Mouse (Mus musculus): ENCODE measurements around the gene Olfr481.

Gene Olfr481

DNA sequence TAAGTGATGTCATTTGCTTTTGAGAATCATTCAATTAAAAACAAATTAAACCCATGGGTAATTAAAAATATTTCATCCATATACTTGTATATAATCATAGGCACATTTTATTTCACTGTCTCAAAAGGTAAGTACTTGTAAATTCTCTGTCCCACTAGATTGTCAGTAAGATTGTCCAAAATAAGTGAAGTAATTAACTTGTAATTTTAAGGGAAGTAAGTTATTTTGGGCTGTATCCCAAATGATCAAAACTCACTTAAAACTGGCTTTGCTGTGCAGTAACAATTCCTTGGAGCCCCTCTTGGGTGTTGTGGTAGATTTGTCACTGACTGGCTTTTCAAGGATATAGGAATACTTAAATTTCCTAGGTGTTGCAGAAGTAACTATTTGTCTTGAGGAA lies at the start of gene Olfr481:
Gene Olfr481, plus strand, starts transcription at position 301 of the 400 bp plus-strand sequence.
- no peak for DNase-seq (ENCODE audit: low spot score)

DNA sequence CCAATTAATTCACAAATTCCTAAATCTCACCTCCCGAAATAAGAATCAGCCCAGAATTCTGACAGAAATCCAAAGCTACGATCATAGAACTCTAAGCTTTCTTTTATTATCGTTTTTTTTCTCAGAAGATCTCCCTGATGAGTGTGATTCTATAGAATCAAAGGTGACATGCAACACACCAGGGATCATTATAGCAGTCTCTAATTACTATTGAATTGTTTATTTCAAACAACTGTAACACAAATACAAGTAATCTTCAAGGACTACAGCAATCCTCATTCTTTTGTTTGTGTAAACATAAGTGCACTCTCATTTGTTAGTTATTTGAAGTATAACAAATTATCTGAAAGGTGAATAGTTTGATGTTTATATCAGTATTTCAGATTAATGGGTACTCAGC lies 45.8 kb upstream of the Olfr481 start, which contains the start of gene Olfr478:
Gene Olfr478, minus strand, starts transcription at position 101 of the 400 bp plus-strand sequence.
- no peak for DNase-seq (ENCODE audit: low spot score)

DNA sequence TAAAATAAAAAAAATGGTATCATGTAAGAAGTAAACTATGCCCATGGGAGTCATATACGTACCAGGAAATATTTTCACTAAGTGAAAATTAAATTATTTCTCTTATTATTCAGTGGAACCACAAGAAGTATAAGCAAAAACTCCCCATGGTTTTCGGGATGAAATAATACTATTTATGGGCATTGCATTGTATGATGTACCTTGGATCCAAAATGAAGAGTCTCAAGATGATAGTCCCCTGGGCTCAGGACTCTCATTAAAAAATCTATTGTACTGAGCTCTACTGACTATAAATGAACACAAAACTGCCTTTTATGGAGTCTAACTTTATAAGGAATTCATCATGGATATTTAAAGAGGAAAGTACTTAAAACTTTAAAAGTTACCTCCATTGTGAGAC lies 29.3 kb upstream of the Olfr481 start, which contains the start of gene Olfr479:
Gene Olfr479, plus strand, starts transcription at position 301 of the 400 bp plus-strand sequence.
- no peak for DNase-seq (ENCODE audit: low spot score)

DNA sequence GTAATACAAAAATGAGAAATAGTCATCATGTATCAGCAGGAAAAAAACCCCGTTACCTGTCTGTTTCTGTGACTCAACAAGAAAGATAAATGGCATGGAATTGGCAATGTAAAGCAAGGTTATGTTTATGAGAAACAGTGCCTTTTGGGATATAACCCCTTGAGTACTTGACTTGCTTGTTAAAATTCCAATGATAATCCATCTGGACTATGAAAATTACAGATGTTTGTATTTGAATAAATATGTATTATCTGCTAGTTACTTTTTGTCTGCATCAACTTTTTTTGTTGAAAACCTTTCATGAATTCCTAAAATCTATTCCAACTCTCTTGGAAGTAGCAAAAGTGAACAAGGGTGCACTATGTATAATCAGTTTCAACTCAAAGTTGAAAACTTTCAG lies 12.4 kb upstream of the Olfr481 start, which contains the start of gene Olfr480:
Gene Olfr480, minus strand, starts transcription at position 101 of the 400 bp plus-strand sequence.
- DNase-seq (ENCODE audit: low spot score), result no peak

DNA sequence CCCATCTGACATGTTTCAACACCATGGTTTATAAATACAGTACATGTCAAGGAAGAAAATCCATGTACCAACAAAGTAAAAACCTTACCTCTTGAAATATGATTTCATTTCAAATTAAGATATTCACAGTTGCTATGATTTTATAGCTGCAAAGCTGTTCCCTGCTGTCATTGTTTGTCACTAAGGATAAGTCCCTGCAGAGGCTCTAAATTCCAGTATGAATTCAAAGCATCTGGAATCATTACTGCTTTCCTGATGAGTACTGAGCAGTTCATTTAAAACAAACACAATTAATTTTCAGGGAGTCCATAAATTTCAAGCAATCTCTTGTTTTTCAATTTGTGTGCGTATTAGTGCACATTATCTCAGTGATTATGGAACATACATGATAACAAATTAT lies 17.8 kb downstream of the Olfr481 start, which contains the start of gene Olfr482:
Gene Olfr482, minus strand, starts transcription at position 101 of the 400 bp plus-strand sequence.
- DNase-seq (ENCODE audit: low spot score), result no peak

DNA sequence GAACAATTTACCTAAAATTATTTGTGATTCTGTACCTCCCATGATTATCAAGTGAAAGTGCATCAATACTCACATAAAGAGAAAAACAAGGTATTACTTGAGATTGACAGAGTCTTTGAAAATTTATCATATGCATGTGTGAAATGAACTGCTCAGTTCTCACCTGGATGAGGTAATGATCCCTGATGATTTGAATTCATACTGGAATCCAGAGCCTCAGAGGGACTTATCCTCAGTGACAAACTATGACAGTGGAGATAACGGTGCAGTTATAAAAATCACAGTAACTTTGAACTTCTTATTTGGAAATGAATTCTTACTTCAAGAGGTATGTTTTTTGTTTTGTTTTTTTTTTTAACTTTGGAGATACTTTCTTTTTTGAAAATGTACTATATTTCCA lies 20.9 kb downstream of the Olfr481 start, which contains the start of gene Olfr483:
Gene Olfr483, plus strand, starts transcription at position 301 of the 400 bp plus-strand sequence.
- no peak for DNase-seq (ENCODE audit: low spot score)

DNA sequence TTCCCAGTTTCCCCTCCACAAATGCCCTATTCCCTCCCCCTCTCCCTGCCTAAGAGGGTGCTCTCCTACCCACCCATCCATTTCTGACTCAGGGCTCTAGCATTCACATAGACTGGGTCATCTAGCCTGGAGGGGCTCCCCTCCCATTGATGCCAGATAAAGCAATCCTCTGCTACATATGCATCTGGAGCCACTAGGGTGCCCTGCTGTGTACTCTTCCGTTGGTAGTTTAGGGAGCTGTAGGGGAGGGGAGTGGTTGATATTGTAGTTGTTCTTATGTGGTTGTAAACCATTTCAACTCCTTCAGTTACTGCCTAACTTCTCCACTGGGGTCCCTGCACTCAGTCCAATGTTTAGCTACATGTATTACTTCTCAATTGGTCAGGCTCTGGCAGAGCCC lies 41.0 kb downstream of the Olfr481 start:
- no peak for DNase-seq (ENCODE audit: low spot score)

DNA sequence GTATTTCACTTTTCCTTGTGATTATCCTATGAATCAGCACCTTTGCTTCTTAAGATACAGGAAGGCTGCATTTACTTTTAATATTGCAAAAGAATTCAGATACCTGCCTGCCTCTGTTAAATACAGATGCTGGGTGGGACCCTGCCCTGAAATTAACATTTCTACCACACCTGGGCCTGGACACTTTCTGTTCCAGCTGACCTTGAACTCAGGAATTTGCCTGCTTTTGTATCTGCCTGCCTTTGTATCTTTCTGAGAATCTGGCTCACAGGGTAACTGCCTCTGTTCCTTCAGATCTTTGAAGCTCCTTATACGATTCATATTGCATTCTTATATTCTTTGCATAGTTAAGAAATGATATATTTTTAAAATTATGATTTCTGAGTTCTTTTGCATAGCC lies 41.8 kb downstream of the Olfr481 start:
- no peak for DNase-seq (ENCODE audit: low spot score)

DNA sequence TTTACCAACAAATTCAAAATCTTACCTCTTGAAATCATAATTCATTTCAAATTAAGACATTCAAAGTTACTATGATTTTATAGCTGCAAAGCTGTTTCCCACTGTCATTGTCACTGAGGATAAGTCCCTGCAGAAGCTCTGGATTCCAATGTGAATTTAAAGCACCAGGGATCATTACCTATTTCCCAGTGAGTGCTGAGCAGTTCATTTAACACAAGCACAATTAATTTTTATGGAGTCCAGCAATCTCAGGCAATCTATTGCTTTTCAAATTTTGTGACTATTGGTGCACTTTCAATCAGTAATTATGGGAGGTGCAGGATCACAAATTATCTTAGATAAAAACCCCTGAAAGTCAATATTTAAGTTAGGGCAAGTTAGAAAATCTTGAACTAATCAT lies 47.7 kb downstream of the Olfr481 start, which contains the start of gene Olfr484:
Gene Olfr484, minus strand, starts transcription at position 101 of the 400 bp plus-strand sequence.
- DNase-seq (ENCODE audit: low spot score), result no peak

All from ovary, postnatal 14 days (tissue).